Mouse (Mus musculus) right cerebral cortex, postnatal 10 days (tissue): ENCODE measurements at regions not wholly inside any gene's neighbourhood (a gene's known extent, or its start where the extent isn't known, plus 50 kb on each side); places are given as distances from the start of the nearest gene placed in this dataset.

Experiments used
- DNase-seq, 2 experiments: peaks; one replicate each; pipeline ENCODE4 v3.0.0; 2021; ENCODE audit warnings: low spot score in 2 of 2

DNA sequence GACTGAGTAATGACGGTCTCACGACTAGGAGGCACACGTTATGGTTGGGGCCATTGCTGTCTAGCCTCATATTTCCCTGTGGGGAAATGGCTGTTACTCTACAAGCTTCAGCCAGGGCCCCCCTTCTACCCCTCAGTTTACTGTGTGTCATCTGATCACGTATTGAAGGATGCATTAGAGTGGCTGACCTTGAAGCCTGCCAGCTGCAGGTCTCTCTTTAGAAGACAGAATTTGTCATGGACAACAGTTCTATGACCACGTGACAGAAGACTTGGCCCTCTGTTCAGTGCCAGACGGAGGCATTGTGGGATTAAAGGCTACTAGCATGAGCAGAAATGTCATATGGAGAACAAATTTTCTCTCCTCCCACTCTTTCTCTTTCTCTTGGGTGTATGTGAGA lies 115.6 kb downstream of the Gas1 start:
- DNase-seq = no peak

DNA sequence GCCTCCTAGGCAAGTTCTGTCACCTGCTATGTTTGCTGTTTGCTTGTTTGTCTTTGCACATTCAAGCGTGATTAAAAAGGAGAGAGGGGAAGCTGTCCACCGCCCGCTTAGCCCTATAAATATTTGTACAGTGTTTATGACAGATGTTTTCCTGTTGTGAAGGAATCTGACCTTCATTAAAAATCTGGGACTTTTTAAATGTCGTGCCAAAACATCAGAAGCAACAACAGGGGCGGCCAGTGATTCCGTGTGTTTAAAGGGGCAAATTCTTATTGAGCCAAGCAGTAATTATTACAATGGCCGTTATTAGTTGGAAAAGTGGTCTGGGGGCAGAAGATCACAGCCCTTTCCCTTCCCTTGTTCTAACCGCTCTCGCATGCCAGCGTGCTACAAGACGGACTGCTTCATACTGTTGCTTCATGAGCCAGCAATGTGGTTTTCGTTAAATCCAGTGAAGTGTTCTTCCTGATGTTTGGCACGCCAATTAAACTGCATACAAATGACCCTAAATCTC lies 119.3 kb downstream of the Gas1 start:
- no peak for DNase-seq

- DNase-seq = no peak
Measured at GRCm38 (mm10) chr13:60054531-60054930, 122.6 kb downstream of the Gas1 start.

GRCm38 (mm10) chr13:60054081-60054480 lies 123.1 kb downstream of the Gas1 start:
- no peak for DNase-seq

DNA sequence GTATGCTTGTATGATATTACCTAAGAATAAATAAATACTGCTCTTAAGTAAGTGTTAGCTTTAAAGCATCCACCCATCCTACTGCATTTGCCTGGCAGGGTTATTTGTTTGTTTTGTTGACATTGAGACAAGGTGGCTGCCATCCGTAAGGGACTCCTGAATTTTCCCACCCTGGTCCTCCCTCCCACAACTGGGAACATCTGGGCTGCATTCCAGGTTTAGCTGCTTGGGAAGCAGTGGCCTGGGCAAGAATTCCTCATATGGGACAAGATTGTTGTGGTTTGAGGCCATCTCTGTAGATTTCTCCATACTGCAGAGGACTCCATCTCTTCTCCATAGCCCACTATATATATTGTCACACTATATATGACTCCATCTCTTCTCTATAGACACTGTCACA lies 125.3 kb downstream of the Gas1 start:
- DNase-seq = no peak

DNA sequence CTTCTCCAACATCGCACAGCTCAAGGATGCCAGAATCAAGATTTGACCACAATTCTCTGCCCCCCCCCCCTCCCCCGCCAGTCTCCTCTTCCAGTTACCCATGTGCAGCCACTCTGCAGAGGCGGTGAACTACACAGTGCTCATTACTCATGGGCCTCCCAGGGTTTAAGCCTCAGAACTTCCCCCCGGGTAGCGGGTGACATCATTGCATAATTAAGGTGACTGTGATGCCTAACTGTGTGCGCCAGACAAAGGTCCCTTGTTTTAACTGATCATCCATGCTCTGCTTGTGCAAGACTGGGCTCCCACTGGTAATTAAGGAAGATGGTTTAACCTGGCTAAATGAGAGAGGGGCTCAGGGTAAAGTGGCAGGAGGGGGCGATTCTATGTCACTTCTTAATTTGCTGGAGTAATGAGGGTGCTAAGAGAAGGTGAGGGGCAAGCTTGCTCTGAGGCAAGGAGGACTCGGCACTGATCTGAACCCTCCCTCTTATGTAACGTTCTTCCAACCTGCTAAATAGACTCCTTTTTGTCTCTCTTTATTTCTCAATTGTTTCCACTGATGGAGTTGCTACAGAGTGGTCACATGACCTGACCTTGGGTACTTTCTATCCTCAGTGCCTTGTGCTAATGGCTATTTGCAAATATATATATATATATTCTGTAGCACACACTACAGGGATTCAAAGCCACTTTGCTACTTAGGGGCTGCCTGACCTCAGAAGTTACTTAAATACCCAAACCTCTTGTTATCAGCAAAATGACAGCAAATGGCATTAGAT lies 126.2 kb downstream of the Gas1 start:
- DNase-seq = peak; percentile 39 to 48

DNA sequence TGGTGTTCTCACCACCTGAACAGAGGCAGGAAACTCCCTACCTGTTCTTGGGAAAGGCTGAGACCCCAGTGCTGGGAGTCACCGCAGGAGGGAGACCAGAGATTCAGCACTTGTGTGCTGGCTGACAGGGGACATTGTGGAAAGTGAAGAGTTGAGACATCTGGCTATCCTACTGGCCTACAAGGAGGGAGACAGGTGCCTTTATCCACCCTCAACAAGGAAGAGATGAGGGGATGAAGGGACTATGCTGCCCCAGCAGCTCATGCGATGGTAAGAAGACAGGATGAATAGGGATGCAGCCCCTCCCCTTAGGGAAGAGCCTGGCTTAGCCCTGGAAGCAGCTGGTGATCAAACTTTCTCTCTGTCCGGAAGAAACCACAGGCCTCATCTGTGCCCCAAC lies 127.5 kb downstream of the Gas1 start:
- no peak for DNase-seq

GRCm38 (mm10) chr13:60047791-60048730 lies 129.1 kb downstream of the Gas1 start:
- DNase-seq = peak; percentile 62

DNA sequence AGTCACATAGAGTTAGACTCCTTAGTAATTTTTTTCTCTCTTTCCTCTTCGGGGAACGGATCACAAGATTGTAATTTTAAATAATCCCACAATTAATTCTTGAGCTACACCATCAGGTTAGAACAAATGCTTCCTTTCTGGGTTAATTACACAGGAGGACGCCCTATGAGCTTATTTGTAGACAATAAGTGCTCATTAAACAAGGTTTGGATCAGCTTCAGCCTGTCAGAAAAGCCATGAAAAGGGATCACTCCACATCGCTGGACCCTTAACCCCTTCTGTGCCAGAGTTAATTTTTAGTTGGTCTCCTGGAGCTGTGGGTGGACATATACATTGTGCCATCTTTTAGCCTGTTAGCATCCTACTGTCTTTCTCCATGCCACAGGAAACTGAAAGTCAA lies 131.4 kb downstream of the Gas1 start:
- no peak for DNase-seq

- peak; percentile 40 to 42 for DNase-seq
Measured at GRCm38 (mm10) chr13:60044876-60045275, 132.3 kb downstream of the Gas1 start.

- DNase-seq = no peak
Measured at GRCm38 (mm10) chr13:60042443-60042842, 134.7 kb downstream of the Gas1 start.

DNA sequence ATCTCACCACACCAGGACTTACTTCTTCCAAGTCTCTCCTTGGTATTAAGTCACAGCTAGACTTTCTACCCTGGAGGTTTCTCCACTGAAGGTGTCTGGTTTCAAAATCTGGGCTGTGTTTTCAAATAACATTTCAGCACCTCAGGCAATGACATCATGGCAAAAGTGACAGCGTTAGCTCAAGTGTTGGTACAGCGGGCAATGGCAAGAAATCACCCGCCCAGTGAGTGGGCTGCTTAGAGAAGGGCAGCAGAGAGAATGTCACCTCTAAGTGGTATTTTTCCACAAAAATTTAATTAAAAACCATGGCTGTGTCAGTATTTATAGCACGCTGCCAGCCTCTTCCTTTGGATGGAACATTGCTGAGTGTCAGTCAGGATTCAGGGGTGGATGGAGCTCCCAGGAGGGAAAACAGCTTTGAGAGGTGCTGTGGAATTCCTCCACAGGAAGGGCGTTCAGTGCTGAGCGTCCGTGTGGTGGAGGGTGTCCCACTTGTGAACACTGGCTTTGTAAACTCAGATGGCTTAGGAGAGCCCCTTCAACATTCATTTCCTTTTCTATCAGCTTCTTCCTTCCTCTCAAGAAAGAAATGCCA lies 141.5 kb downstream of the Gas1 start:
- DNase-seq = no peak

- no peak for DNase-seq
Measured at GRCm38 (mm10) chr13:60033116-60033515, 144.0 kb downstream of the Gas1 start.

DNA sequence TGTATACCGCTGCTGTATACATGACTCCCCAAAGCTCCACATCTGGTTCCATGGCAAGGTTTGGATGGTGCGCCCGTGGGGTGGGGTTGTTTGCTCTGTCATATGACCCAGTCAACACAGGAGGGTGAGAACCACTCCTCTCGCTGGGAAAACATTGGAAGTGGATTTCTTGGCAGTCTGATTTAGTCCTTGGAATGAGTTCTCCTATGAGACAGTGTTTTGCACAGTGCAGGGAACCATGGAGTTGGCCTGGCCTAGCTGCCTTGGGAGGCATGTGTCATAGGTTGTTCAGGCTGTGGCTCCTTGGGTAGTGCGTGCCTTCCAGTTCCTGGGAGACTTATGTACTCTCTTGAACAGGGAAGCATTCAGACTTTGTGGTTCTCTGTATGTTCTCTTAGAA lies 144.6 kb downstream of the Gas1 start:
- no peak for DNase-seq

- DNase-seq = peak; percentile 52 to 66
Measured at GRCm38 (mm10) chr13:60029591-60029990, 147.6 kb downstream of the Gas1 start.

- DNase-seq = no peak
Measured at GRCm38 (mm10) chr13:60020175-60020487, 157.0 kb downstream of the Gas1 start.

DNA sequence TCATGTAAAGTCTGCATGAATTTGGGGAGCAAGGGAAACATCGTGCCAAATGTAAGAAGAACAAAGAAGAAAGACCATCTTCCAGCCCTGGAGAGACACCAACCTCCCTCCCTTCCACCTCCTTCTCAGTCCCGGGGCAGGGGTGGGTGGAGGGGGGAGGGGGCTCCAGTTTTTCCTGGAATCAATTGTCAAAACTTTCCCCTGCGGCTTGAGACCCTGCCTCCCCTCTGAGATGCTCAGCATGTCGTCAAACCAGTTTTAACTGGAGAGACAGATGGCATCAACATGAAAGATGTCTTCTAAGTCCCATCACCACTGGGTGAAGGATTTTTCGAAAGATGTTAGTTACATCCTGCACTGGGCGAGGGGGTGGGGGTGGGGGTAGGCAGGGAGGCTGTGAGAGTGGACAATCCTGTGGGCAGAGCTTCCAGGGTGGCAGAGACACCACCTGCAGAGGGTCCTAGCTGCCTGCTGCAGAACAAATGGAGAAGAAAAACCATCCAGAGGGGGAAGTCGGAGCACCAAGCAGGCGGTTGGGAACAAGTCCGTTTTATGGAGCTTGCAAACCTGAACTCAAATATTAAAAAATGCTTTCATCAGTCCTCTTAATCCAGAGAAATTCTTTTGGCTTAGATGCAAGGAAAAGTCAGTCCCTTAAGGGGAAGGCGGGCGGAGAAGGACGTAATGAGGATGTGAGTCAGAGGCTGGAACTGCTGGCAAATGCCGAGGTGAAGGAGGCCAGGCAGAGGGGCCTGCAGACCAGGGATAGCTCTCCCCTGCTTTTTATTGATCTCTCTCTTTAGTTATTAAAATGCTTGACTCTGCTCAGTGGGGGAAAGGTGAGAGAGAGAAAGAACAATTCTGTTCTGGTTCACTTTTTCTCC lies 157.6 kb downstream of the Gas1 start:
- DNase-seq = no peak

- DNase-seq = no peak
Measured at GRCm38 (mm10) chr13:60015854-60016366, 161.3 kb downstream of the Gas1 start.

DNA sequence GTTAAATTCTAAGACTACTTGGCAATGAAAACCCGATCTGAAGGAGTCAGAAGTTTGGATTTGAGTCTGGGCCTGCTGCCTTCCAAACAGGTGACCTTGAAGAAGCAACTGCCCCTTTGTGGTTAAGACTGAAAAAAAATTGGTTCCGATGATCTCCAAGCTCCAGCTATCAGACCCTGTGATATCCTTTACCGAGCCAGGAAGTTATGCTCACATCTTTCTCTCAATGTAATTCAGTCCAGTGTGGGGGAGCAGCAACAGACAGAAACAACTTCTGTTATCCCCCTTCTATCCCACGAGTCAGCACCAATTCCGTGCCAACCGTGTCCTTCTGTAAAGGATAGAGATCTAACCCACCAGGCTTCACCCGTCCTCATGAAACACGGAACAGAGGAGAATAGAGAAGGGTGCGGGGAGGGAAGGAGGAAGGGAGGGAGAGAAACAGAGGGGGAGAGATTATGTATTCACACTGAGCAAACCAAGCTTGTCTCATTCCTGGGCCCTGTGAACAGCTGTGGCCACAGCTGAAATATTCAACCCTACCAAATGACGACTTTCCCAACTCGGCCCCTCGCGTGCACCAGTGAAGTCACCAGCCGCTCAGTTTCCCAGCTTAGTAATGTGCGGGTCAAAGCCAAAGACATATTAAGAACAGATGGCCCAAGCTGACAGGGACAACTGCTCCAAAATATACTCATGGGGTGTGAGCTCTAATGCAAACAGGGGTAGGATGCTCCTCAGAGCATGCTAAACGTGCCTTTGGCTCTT lies 164.9 kb downstream of the Gas1 start:
- DNase-seq = peak in 1 of 2 experiments; percentile 42

- no peak for DNase-seq
Measured at GRCm38 (mm10) chr13:60011092-60011491, 166.1 kb downstream of the Gas1 start.
